Mouse (Mus musculus) frontal cortex, postnatal 36 days (tissue): Measurements from ENCODE around the gene Vmn1r202.
"Not testable (repeated sequence)": the region's sequence is repeated elsewhere in the genome, so short reads cannot be mapped to it uniquely, and the experiment has no call there.

Experiments used
- DNase-seq, 2 experiments: peaks; one replicate each; pipeline ENCODE4 v3.0.0; 2022; ENCODE audit warnings: low spot score in 2 of 2

Vmn1r202 gene

GRCm38 (mm10) chr13:22505281-22505680 is at the start of gene Vmn1r202:
Gene Vmn1r202 (minus strand): TSS chr13:22505381.
- DNase-seq: no peak

DNA sequence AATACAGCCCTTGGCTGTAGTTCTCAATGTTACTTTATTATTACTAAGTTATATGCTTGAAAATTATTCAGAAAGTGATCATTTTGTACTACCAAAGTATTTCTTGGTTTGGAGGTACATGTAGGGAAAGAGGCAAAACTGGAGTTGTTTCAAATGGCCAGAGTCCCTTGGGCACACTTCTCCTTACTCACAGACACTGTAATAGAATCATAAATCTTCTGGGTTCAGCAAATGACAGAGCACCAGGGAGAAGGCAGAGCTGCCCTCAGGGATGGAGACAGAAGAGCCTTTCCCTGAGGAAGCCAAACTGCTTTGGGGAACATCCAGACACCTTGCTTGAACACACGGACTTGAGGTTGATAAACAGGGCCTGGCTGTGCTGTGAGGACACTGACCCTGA is 47.7 kb upstream of the Vmn1r202 start, which contains the start of gene Vmn1r204:
Gene Vmn1r204, plus strand, starts transcription at position 301 of the 400 bp plus-strand sequence.
- not testable (repeated sequence) for DNase-seq

GRCm38 (mm10) chr13:22517814-22518213 is 12.6 kb upstream of the Vmn1r202 start, which contains the start of gene Vmn1r203:
Gene Vmn1r203 (plus strand): TSS chr13:22518114.
- DNase-seq: no peak

GRCm38 (mm10) chr13:22502431-22502830 is 2.8 kb downstream of the Vmn1r202 start:
- DNase-seq: no peak

- DNase-seq: no peak
Measured at GRCm38 (mm10) chr13:22471623-22472022, 33.6 kb downstream of the Vmn1r202 start, which contains the start of gene Vmn1r201. Gene Vmn1r201 (plus strand): TSS chr13:22471923.

GRCm38 (mm10) chr13:22455145-22455544 is 50.0 kb downstream of the Vmn1r202 start:
- DNase-seq: no peak
